Mouse (Mus musculus) heart, embryonic 10.5 days (tissue): ENCODE data around the gene Cphx2. TPM values are rescaled to one million over a fixed set of nuclear protein-coding genes. Genes with fewer than 3 reads are reported as not detected.
"Not testable (repeated sequence)": the region's sequence is repeated elsewhere in the genome, so short reads cannot be mapped to it uniquely, and the experiment has no call there.

Experiments
- DNase-seq: peaks from one replicate; pipeline ENCODE4 v3.0.0-alpha.2; 2017; ENCODE audit warnings: low spot score
- H3K27ac ChIP-seq: fragments of 300-500 bp; sonication (generic); 2 replicates; pipeline ENCODE4 v1.5.1; 2016; ENCODE audit warnings: mild to moderate bottlenecking
- H3K27me3 ChIP-seq: fragments of 300-500 bp; sonication (generic); 2 replicates; pipeline ENCODE4 v1.6.1; 2016; ENCODE audit warnings: mild to moderate bottlenecking; ENCODE audit not compliant: poor library complexity, insufficient read depth, severe bottlenecking
- H3K36me3 ChIP-seq: fragments of 300-500 bp; sonication (generic); 2 replicates; pipeline ENCODE4 v1.6.1; 2016; ENCODE audit warnings: mild to moderate bottlenecking, moderate library complexity
- H3K4me1 ChIP-seq: fragments of 300-500 bp; sonication (generic); 2 replicates; pipeline ENCODE4 v1.6.1; 2016; ENCODE audit warnings: mild to moderate bottlenecking
- H3K4me3 ChIP-seq: fragments of 300-500 bp; sonication (generic); 2 replicates; pipeline ENCODE4 v1.5.1; 2016; ENCODE audit warnings: mild to moderate bottlenecking, moderate library complexity
- H3K9me3 ChIP-seq: fragments of 300-500 bp; sonication (generic); 2 replicates; pipeline ENCODE4 v1.6.1; 2016; ENCODE audit warnings: mild to moderate bottlenecking, moderate library complexity
- WGBS: fragments of 180-500 bp; shearing (Covaris S2); methylation state at CpG from one replicate; pipeline ENCODE4 v1.1.7; 2016; 5-methylcytosine and 5-hydroxymethylcytosine counted together
- polyA plus RNA-seq: library from polyadenylated mRNA; unstranded; fragments of >200 nt; fragmentation: Nextera tagmentation; extraction: Ambion mirVana; gene quantifications from 2 replicates; pipeline ENCODE4 v1.2.1, GENCODE M21; 2016

Gene Cphx2
- polyA plus RNA-seq, 1 experiment from 2014 or later = not detected

DNA sequence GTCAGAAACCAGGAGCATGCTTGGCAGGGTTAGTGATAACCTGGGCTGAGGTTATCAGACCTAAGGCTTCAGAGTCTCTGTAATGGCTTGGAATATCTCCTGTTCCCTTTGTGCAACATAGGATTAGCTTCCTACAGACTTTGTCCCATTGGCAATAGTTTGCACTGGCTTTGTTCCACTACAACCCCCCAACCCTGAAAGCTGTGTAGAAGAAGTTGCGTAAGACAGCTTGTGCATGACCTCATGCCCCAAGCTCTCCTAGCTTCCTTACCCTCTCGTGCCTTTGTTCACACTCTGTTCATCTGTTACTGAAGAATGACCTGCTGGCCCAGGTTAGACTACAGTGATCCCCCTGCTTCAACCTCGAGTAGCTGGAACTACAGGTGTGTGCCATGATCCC, 16.3 kb downstream of the Cphx2 start:
- not testable (repeated sequence) for H3K36me3 ChIP-seq, H3K4me3 ChIP-seq, H3K27me3 ChIP-seq, DNase-seq, H3K4me1 ChIP-seq, H3K9me3 ChIP-seq, H3K27ac ChIP-seq
- no CpG with 5 or more reads among the region's 3 CpGs for WGBS

GRCm38 (mm10) chr14:26118150-26118549, 36.8 kb downstream of the Cphx2 start, which contains the start of gene Duxbl2:
TSS of gene Duxbl2 (plus strand) at chr14:26118349.
- H3K9me3 ChIP-seq, H3K36me3 ChIP-seq, H3K27ac ChIP-seq, H3K4me1 ChIP-seq, DNase-seq, H3K27me3 ChIP-seq, H3K4me3 ChIP-seq: not testable (repeated sequence)
- no CpG with 5 or more reads among the region's 7 CpGs for WGBS

- no CpG with 5 or more reads among the region's 18 CpGs for WGBS
- not testable (repeated sequence) for H3K27me3 ChIP-seq, H3K4me1 ChIP-seq, H3K27ac ChIP-seq, H3K36me3 ChIP-seq, H3K9me3 ChIP-seq, DNase-seq, H3K4me3 ChIP-seq
Observed at GRCm38 (mm10) chr14:26118550-26119000, 37.3 kb downstream of the Cphx2 start.

DNA sequence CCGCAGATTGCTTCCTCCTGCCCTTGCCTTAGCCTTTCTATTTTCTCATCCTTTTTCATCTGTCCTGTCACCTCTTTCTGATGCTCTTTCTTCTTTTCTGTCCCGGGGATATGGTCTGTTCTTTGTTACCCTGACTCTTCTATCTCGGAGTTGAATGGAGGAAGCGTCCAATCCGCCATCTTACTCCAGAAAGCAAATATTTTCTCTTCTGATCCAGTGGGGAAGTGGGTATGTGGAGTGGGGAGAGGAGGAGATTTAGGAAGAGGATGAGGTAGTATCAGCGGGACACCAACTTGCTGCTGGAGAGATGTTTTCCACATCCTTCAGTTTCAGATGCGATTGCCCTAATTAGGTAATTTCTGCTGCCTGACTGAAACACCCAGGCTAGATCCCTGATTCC, 37.8 kb downstream of the Cphx2 start:
- DNase-seq, H3K4me3 ChIP-seq, H3K9me3 ChIP-seq, H3K27ac ChIP-seq, H3K4me1 ChIP-seq, H3K27me3 ChIP-seq, H3K36me3 ChIP-seq: not testable (repeated sequence)
- WGBS = no CpG with 5 or more reads among the region's 7 CpGs

Other genes with a start within 250 kb of the Cphx2 start
- 10.9 and 17.7 TPM in 2 replicates for gene Anxa11, start 239.4 kb upstream of the Cphx2 start, polyA plus RNA-seq
- 0.21 TPM in 1 of 2 replicates, not detected in the other for gene Plac9a, start 178.4 kb upstream of the Cphx2 start, polyA plus RNA-seq
- 1.6 and 2.2 TPM in 2 replicates for gene Tmem254a, start 153.8 kb upstream of the Cphx2 start, polyA plus RNA-seq
- not detected in 2 replicates for gene Cphx1, start 143.2 kb upstream of the Cphx2 start, polyA plus RNA-seq
- 1.2 and 1.4 TPM in 2 replicates for gene Duxbl1, start 102.9 kb upstream of the Cphx2 start, polyA plus RNA-seq
- gene Gm9780, start 38.8 kb upstream of the Cphx2 start, polyA plus RNA-seq = 1.1 TPM in 1 of 2 replicates, not detected in the other
- 28.7 and 28.9 TPM in 2 replicates for gene Tmem254c, start 14.2 kb upstream of the Cphx2 start, polyA plus RNA-seq
- not detected in 2 replicates for gene Cphx3, start 781 bp downstream of the Cphx2 start, polyA plus RNA-seq
- gene Duxbl2, start 36.8 kb downstream of the Cphx2 start, polyA plus RNA-seq = 0.94 TPM in 1 of 2 replicates, not detected in the other
- 0.80 and 0.95 TPM in 2 replicates for gene Plac9b, start 101.0 kb downstream of the Cphx2 start, polyA plus RNA-seq
- 21.3 and 26.4 TPM in 2 replicates for gene Tmem254b, start 125.5 kb downstream of the Cphx2 start, polyA plus RNA-seq
- 1.1 TPM in 1 of 2 replicates, not detected in the other for gene Duxbl3, start 176.4 kb downstream of the Cphx2 start, polyA plus RNA-seq